Mouse (Mus musculus): ENCODE results near the gene Map7d3. TPM values are rescaled to one million over a fixed set of nuclear protein-coding genes. Genes with fewer than 3 reads are reported as not detected.

Map7d3 gene
- polyA plus RNA-seq, 1 experiment from 2014 or later, result 1.5 TPM

- Histone ChIP-seq H3K36me3 (ENCODE audit: insufficient read depth, low read length) (no peaks in the 10 kb centered on the region), H3K4me3 (ENCODE audit: low read length) (no peak overlapping the region), H3K9ac (replicated peaks; ENCODE audit: low read length) (no peak overlapping the region), H3K27ac (ENCODE audit: low read length) (no peak overlapping the region), H3K4me2 (replicated peaks; ENCODE audit: low read depth, low read length) (no peak overlapping the region), H3K27me3 (ENCODE audit: insufficient read depth, low read length) (no peaks in the 10 kb centered on the region), H3K4me1 (ENCODE audit: insufficient read depth, low read length) (no peaks in the 10 kb centered on the region), H3K9me3 (ENCODE audit: low read length) (no peaks in the 10 kb centered on the region)
- WGBS, result 87% methylated on average over 4 of the region's 4 CpGs
- no peak for ATAC-seq (ENCODE audit: low FRiP score, low TSS enrichment)
Measured at GRCm38 (mm10) chrX:56773329-56773728, 48.8 kb downstream of the Map7d3 start.

GRCm38 (mm10) chrX:56771751-56772150 lies 50.4 kb downstream of the Map7d3 start:
- Histone ChIP-seq H3K4me2 (replicated peaks; ENCODE audit: low read depth, low read length) (no peak overlapping the region), H3K4me1 (ENCODE audit: insufficient read depth, low read length) (no peaks in the 10 kb centered on the region), H3K36me3 (ENCODE audit: insufficient read depth, low read length) (no peaks in the 10 kb centered on the region), H3K9me3 (ENCODE audit: low read length) (no peaks in the 10 kb centered on the region), H3K27ac (ENCODE audit: low read length) (no peak overlapping the region), H3K9ac (replicated peaks; ENCODE audit: low read length) (no peak overlapping the region), H3K27me3 (ENCODE audit: insufficient read depth, low read length) (no peaks in the 10 kb centered on the region), H3K4me3 (ENCODE audit: low read length) (no peak overlapping the region)
- ATAC-seq (ENCODE audit: low FRiP score, low TSS enrichment), result no peak
- 75% methylated on average over 1 of the region's 1 CpGs for WGBS

DNA sequence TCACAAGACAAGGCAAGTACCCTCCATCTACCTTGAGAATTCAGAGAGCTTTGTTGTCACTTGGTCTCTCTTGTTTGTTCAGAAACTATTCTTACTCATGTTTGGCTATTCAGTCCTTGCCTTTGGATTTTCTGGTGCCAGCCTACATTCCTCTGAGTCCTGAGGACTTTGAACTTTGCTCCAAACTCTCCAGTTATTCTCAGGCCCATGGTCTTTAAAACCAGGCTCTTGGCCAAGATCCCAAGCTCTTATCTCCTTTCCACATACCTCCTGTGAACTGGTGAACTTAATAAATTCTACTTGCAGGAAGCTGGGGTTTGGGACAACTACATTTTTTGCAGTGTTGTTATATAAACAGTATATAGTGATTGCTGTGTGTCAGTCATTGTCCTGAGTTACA lies 52.3 kb downstream of the Map7d3 start:
- H3K9me3 ChIP-seq (ENCODE audit: low read length), result no peaks in the 10 kb centered on the region

GRCm38 (mm10) chrX:56760257-56760760 lies 61.8 kb downstream of the Map7d3 start:
- no peaks in the 10 kb centered on the region for H3K36me3 ChIP-seq (ENCODE audit: insufficient read depth, low read length)
- H3K4me3 ChIP-seq (ENCODE audit: low read length), result no peak overlapping the region
- H3K9ac ChIP-seq (replicated peaks; ENCODE audit: low read length), result no peak overlapping the region
- H3K27ac ChIP-seq (ENCODE audit: low read length), result no peak overlapping the region
- ATAC-seq (ENCODE audit: low FRiP score, low TSS enrichment), result no peak
- 84% methylated on average over 3 of the region's 3 CpGs for WGBS
- no peaks in the 10 kb centered on the region for H3K4me1 ChIP-seq (ENCODE audit: insufficient read depth, low read length)
- H3K9me3 ChIP-seq (ENCODE audit: low read length), result no peaks in the 10 kb centered on the region
- H3K27me3 ChIP-seq (ENCODE audit: insufficient read depth, low read length), result no peaks in the 10 kb centered on the region
- no peak overlapping the region for H3K4me2 ChIP-seq (replicated peaks; ENCODE audit: low read depth, low read length)

More for the DNA sequence above, 52.3 kb downstream of the Map7d3 start:
- Histone ChIP-seq H3K4me1 (ENCODE audit: insufficient read depth, low read length) (no peaks in the 10 kb centered on the region), H3K36me3 (ENCODE audit: insufficient read depth, low read length) (no peaks in the 10 kb centered on the region), H3K27ac (ENCODE audit: low read length) (no peak overlapping the region), H3K9ac (replicated peaks; ENCODE audit: low read length) (no peak overlapping the region), H3K27me3 (ENCODE audit: insufficient read depth, low read length) (no peaks in the 10 kb centered on the region), H3K4me2 (replicated peaks; ENCODE audit: low read depth, low read length) (no peak overlapping the region), H3K4me3 (ENCODE audit: low read length) (no peak overlapping the region)
- no peak for ATAC-seq (ENCODE audit: low FRiP score, low TSS enrichment)

DNA sequence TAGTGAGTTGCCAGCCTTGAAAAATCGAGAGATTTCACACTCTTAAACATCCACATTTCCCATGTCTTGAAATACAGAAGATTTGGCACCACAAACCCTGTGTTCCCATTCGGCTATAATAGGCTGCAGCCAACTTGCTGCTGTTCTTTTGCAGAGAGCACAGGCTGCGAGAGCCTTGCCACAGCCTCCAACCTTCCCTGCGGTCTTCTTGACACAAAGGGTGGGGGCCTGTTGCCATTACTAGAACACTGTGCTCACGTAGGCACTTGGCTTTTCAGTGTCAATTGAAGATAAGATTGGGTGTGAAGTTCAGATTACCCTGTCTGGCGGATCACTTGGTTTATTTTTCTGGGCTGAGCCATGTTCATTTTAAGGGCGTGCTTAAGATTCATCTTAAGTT lies 65.8 kb downstream of the Map7d3 start:
- 81% methylated on average over 7 of the region's 7 CpGs for WGBS
- no peaks in the 10 kb centered on the region for H3K27me3 ChIP-seq (ENCODE audit: insufficient read depth, low read length)
- H3K4me1 ChIP-seq (ENCODE audit: insufficient read depth, low read length), result no peaks in the 10 kb centered on the region
- no peak overlapping the region for H3K4me2 ChIP-seq (replicated peaks; ENCODE audit: low read depth, low read length)
- H3K4me3 ChIP-seq (ENCODE audit: low read length), result no peak overlapping the region
- no peak overlapping the region for H3K9ac ChIP-seq (replicated peaks; ENCODE audit: low read length)
- H3K36me3 ChIP-seq (ENCODE audit: insufficient read depth, low read length), result no peaks in the 10 kb centered on the region
- ATAC-seq (ENCODE audit: low FRiP score, low TSS enrichment), result no peak
- H3K9me3 ChIP-seq (ENCODE audit: low read length), result no peaks in the 10 kb centered on the region
- H3K27ac ChIP-seq (ENCODE audit: low read length), result no peak overlapping the region

- no peaks in the 10 kb centered on the region for H3K36me3 ChIP-seq (ENCODE audit: insufficient read depth, low read length)
- H3K9ac ChIP-seq (replicated peaks; ENCODE audit: low read length), result no peak overlapping the region
- WGBS, result 45% methylated on average over 2 of the region's 2 CpGs
- H3K27ac ChIP-seq (ENCODE audit: low read length), result no peak overlapping the region
- ATAC-seq (ENCODE audit: low FRiP score, low TSS enrichment), result no peak
- no peaks in the 10 kb centered on the region for H3K9me3 ChIP-seq (ENCODE audit: low read length)
- no peak overlapping the region for H3K4me3 ChIP-seq (ENCODE audit: low read length)
- no peaks in the 10 kb centered on the region for H3K4me1 ChIP-seq (ENCODE audit: insufficient read depth, low read length)
- H3K4me2 ChIP-seq (replicated peaks; ENCODE audit: low read depth, low read length), result no peak overlapping the region
- no peaks in the 10 kb centered on the region for H3K27me3 ChIP-seq (ENCODE audit: insufficient read depth, low read length)
Measured at GRCm38 (mm10) chrX:56755646-56756045, 66.5 kb downstream of the Map7d3 start.

GRCm38 (mm10) chrX:56753317-56754289 lies 68.5 kb downstream of the Map7d3 start:
- Histone ChIP-seq H3K27me3 (ENCODE audit: insufficient read depth, low read length) (no peaks in the 10 kb centered on the region), H3K9me3 (ENCODE audit: low read length) (no peaks in the 10 kb centered on the region), H3K27ac (ENCODE audit: low read length) (no peak overlapping the region), H3K36me3 (ENCODE audit: insufficient read depth, low read length) (no peaks in the 10 kb centered on the region), H3K4me2 (replicated peaks; ENCODE audit: low read depth, low read length) (no peak overlapping the region), H3K4me3 (ENCODE audit: low read length) (no peak overlapping the region), H3K4me1 (ENCODE audit: insufficient read depth, low read length) (no peaks in the 10 kb centered on the region), H3K9ac (replicated peaks; ENCODE audit: low read length) (no peak overlapping the region)
- ATAC-seq (ENCODE audit: low FRiP score, low TSS enrichment), result no peak
- 85% methylated on average over 8 of the region's 8 CpGs for WGBS

DNA sequence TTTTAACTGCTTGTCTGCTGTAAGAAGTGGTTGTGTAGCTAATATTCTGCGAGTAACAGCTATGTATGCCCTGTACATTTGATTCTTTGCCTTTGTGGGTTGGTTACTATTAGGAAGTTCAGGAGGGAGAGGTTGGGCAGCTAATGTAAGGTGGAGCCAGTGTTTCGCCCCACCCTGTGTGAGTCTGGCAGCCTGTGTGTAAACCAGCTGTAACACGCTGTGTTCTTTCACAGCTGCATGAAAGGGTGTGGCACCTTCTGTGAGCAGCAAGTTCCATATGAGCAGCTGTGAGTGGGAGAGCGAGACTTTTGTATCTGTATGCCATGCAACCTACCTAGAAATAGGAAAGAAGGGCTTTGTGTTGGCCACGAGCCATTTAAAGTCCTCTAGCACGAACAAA lies 70.0 kb downstream of the Map7d3 start:
- no peak overlapping the region for H3K4me3 ChIP-seq (ENCODE audit: low read length)
- H3K4me2 ChIP-seq (replicated peaks; ENCODE audit: low read depth, low read length), result no peak overlapping the region
- no peak for ATAC-seq (ENCODE audit: low FRiP score, low TSS enrichment)
- H3K27me3 ChIP-seq (ENCODE audit: insufficient read depth, low read length), result no peaks in the 10 kb centered on the region
- H3K27ac ChIP-seq (ENCODE audit: low read length), result no peak overlapping the region
- no peaks in the 10 kb centered on the region for H3K9me3 ChIP-seq (ENCODE audit: low read length)
- 81% methylated on average over 6 of the region's 6 CpGs for WGBS
- H3K4me1 ChIP-seq (ENCODE audit: insufficient read depth, low read length), result no peaks in the 10 kb centered on the region
- no peaks in the 10 kb centered on the region for H3K36me3 ChIP-seq (ENCODE audit: insufficient read depth, low read length)
- H3K9ac ChIP-seq (replicated peaks; ENCODE audit: low read length), result no peak overlapping the region

- H3K4me3 ChIP-seq (ENCODE audit: low read length), result no peak overlapping the region
- no peaks in the 10 kb centered on the region for H3K27me3 ChIP-seq (ENCODE audit: insufficient read depth, low read length)
- WGBS, result 55% methylated on average over 4 of the region's 4 CpGs
- no peaks in the 10 kb centered on the region for H3K36me3 ChIP-seq (ENCODE audit: insufficient read depth, low read length)
- no peak overlapping the region for H3K27ac ChIP-seq (ENCODE audit: low read length)
- H3K9me3 ChIP-seq (ENCODE audit: low read length), result no peaks in the 10 kb centered on the region
- no peaks in the 10 kb centered on the region for H3K4me1 ChIP-seq (ENCODE audit: insufficient read depth, low read length)
- H3K4me2 ChIP-seq (replicated peaks; ENCODE audit: low read depth, low read length), result no peak overlapping the region
- H3K9ac ChIP-seq (replicated peaks; ENCODE audit: low read length), result no peak overlapping the region
- ATAC-seq (ENCODE audit: low FRiP score, low TSS enrichment), result no peak
Measured at GRCm38 (mm10) chrX:56751536-56751935, 70.6 kb downstream of the Map7d3 start.
